Mouse (Mus musculus) heart, postnatal 14 days (tissue): ENCODE results near the gene Cbx5. TPM values are rescaled to one million over a fixed set of nuclear protein-coding genes. Genes with fewer than 3 reads are reported as not detected.

Experiments used
- DNase-seq, 2 experiments: peaks; one replicate each; pipeline ENCODE4 v3.0.0; 2021 to 2022
- intact Hi-C: fragments of 180-260 bp; cut with DNase I; formaldehyde crosslinking; loops from one replicate; pipeline ENCODE4 v1.15.1; 2025
- microRNA-seq, 2 experiments: library from miRNA; unstranded; fragments of <30 nt; microRNA quantifications; one replicate each; pipeline ENCODE4 v1.2.0; 2021 to 2022
- total RNA-seq, 2 experiments: library from RNA; stranded (reverse); gene quantifications; 2 replicates each; pipeline ENCODE4 v1.2.3; 2021

Gene Cbx5
- total RNA-seq, 2 experiments from 2014 or later, result 54.6 to 65.4 TPM

DNA sequence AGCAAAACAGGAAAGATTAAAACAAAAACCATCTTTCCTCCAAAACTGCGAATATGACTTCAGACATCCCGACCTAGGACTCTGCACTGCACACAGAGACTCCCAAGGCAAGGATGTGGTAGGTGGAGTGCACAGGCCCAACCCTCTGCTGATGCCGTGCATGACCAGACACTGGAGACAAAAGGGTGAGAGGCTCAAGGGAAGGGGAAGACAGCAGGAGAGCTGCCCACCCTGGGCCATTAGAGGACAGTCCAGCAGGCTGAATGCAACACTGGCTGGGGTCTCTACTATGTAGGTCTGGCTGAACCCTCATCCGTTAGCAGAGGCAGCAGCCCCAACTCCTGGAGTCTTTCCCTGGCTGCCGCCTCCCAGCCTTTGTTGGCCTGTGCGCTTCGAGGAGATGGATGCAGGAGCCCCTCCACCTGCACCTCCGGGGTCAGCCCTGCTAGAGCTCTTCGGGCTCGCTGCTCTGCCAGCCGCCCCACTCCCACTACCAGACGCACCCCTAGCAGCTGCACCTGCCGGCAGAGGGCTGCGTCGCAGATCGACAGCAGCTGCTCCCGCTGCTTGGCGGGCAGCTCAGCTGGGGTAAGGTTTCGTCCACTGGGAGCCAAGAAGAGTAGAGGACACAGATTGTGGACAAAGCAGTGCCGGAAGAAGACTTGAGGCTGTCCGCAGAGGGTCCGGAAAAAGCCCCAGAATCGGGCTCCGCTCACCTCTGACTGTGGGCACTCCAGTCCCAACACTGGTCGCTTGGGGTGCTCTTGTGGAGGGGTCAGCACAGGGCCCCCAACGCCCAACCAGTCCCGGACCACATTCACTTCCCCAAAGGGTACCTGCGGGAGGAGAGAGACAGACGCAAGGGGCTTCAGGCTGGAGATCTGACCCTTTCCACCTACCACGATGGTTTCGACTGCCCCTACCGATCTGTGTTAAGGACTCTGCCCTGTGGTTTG lies 84.0 kb downstream of the Cbx5 start:
- intact Hi-C loops, result no loop called here
- DNase-seq, result no peak

DNA sequence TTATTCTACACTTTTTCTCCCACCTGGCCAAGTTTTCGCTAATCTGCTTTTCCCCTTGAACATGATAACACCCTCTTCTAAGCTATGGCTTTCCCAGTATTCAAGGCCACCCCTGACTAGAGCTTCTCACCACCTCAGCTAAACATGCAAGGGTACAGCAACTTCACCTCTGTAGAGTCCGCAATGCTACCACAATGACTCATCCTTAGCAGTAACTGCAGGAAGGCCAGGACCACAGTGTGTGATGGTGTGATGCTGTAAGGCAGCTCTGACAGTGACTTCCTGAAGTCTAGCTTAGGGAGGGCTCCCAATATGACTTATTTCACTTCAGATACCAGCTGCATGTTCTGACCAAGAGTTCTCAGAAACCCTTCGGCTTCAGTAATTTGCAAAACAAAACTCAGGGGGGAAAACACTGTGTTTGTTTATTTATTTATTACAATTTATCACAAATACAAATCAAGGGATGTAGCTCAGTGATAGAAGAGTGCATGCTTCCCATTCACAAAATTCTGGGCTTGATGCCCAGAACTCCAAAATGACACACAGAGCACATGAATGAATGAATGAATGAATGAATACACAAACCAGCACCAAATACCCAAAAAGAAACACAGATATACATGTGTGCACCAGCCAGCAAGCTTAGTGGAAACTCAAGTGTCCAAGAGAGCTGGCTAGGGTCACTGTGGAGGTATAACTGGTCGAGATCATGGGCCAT lies 86.6 kb downstream of the Cbx5 start:
- intact Hi-C loops, result no loop called here
- no peak for DNase-seq

DNA sequence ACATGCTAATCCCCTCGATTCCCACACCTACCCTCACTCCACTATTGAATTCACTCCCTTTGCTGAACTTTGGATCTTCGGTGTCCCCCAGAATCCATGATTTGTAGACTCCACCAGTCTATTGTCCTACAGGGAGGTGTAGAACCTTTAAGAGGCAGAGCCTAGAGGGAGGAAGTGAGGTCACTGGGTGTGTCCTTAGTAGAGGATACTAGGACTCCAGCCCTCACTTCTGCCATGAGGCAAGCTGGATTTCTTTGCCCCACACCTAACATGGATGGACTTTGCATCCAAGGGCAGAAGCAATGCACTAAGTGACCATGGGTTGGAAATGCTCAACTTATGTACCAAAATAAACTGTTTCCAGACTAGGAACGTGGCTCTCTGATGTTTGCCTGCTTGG lies 87.2 kb downstream of the Cbx5 start:
- DNase-seq, result no peak
- intact Hi-C loops, result no loop called here

DNA sequence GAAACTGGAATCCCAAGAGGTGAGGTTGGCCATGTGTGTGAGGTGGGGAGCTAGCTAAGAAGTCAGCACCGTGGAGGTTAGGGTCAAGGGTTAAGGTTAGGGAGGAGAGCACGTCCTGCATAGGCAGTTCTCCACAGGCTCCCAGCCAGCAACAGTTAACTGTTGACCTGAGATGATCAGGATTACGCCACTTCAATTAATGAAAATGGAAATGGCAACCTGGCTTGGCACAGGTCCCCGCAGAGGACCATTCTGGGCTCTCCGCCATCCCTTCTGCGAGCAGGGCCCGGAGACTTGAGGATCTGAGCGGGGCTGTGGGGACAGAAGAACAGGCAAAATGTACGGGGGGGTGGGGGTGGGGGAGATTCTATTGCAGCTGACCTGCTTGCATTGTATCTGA lies 91.8 kb downstream of the Cbx5 start:
- intact Hi-C loops, result no loop called here
- no peak for DNase-seq

DNA sequence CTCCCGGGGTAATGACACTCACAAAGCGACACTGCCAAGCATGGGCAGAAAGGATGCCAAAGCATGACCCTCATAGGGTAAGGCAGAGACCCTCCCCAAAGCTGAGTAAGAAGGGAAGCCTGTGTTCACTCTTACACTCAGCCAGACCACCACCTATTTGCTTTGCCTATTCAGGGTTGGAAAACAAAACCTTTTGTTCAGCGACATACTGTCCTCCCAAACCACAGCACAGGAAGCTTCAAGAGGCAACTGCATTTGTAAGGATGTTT lies 92.3 kb downstream of the Cbx5 start:
- DNase-seq, result no peak
- intact Hi-C loops, result no loop called here

DNA sequence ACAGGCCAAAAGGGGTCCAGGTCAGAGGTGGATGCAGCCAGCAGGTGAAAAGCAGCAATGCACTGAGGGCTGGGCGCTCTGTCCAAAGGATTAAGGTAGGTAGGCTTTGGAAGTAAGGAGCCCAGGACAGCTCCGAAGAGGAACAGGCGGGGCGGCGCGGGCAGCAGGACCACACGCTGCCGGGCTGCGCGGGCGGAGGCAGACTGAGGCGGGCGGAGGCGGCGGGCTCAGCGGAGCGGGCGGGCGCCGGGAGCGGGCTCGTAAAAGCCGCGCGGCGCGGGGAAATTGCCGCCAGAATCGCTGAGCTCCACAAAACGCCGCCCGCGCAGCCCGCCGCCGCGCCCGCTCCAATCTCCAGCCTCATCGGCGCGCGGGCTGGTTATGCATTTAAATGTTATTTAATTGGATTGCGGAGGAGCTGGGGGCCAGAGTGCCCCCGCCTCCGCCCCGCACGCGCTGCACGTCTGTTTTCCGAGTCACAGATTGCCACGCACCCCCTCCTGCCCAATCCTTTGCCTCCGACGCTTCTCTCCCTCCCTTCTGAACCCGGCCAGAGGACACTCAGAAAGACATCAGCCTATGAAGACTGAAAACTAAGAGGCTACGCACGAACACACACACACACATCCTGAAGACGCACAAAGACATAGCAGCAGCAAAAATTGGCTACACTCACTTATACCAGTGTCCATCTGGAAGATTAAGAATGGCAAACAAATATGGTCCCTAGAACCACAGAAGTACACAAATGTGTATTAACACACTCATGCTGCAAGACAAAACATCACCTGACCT lies 92.8 kb downstream of the Cbx5 start:
- peak in 1 of 2 experiments; percentile 30 for DNase-seq
- intact Hi-C loops, result no loop called here

DNA sequence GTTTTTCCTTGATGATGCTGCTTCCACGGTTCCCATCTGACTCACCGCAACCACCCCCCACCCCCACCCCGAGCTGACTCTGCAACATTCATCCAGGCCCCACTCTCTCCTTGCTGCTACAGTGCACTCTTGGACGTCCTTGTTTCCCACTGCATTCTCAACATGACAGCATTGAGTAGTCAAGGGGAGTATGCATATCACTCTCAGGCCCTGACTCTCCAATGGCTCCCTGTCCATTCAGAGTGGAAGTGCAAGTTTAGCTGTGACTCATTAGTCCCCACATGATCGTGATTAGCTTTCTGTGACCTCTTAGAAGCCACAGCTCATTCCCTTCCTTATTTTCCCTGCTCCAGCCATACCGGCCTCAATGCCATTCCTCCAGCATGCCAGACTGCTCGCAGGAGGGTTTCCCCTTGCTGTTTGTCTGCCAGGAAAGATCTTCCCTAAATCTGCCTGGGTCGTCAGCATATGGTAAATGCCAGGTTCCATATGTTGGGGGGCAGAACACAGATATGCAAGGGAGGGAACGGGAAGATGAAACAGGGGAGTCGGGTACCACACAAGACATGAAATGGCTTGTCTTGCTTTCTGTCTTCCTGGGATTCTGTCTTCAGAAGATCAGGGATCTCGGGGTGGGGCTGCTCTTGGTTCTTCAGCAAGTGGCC lies 93.8 kb downstream of the Cbx5 start:
- intact Hi-C loops, result no loop called here
- DNase-seq, result no peak

DNA sequence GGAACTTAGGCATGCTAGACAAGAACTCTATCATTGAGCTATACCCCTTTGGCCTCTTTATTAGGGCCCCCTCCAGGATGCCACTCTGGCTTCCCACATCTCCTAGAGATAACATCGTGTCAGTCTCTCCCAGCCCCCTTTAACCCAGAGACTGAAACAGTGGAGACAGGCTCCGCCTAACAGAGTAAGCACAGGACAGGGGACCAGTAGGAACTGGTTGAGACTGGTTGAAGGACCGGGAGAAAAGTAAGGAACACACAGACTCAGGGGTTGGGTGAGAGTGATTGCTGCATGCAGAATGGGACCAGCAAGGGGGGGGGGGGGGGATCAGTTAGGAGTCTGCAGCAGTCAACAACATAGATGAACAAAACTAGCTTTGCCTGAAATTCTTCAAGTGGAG lies 95.4 kb downstream of the Cbx5 start:
- DNase-seq, result no peak
- intact Hi-C loops, result no loop called here

Small RNAs within 50 kb of the gene (microRNA-seq; reads per million reads assigned to microRNA genes)
- 90.7 to 171 reads per million in 2 experiments for gene Mir148b

Other genes with a start within 250 kb of the Cbx5 start
- gene Hoxc8, start 249.2 kb downstream of the Cbx5 start, total RNA-seq, result not detected
- not detected for gene Hoxc6, start 241.6 kb downstream of the Cbx5 start, total RNA-seq
- gene Hoxc4, start 220.9 kb downstream of the Cbx5 start, total RNA-seq, result under 1 TPM in 1 of 2 experiments, not detected in 1; 0.31 TPM
- 10 to 100 TPM; 13.5 to 14.0 TPM for gene Smug1, start 72.7 kb downstream of the Cbx5 start, total RNA-seq
- 100 to 1,000 TPM; 174 to 180 TPM for gene Hnrnpa1, start 616 bp upstream of the Cbx5 start, total RNA-seq
- under 1 TPM; 0.60 to 0.83 TPM for gene Nfe2, start 18.6 kb upstream of the Cbx5 start, total RNA-seq
- gene Copz1, start 32.9 kb upstream of the Cbx5 start, total RNA-seq, result 10 to 100 TPM; 58.9 to 63.6 TPM
- not detected for gene Gpr84, start 70.8 kb upstream of the Cbx5 start, total RNA-seq
- gene Zfp385a, start 100.3 kb upstream of the Cbx5 start, total RNA-seq, result 10 to 100 TPM; 16.6 to 18.4 TPM
- 10 to 100 TPM; 61.1 to 70.4 TPM for gene Itga5, start 126.9 kb upstream of the Cbx5 start, total RNA-seq
- gene Gtsf1, start 190.7 kb upstream of the Cbx5 start, total RNA-seq, result under 1 TPM in 1 of 2 experiments, not detected in 1; 0.34 TPM
- gene Gtsf2, start 208.7 kb upstream of the Cbx5 start, total RNA-seq, result not detected
- 1 to 10 TPM; 4.4 to 6.7 TPM for gene Nckap1l, start 214.0 kb upstream of the Cbx5 start, total RNA-seq